Mouse (Mus musculus): ENCODE results near the gene Slc16a1. TPM values are rescaled to one million over a fixed set of nuclear protein-coding genes. Genes with fewer than 3 reads are reported as not detected.

Gene Slc16a1
- polyA plus RNA-seq (2014; fragmentation: Illumina TruSeq; extraction: RNeasy Lipid Tissue Mini Kit (QIAGEN cat#74804); ENCODE audit: low replicate concordance), result 93.1 TPM

GRCm38 (mm10) chr3:104638403-104638779 lies at the start of gene Slc16a1:
Slc16a1 (plus strand) TSS chr3:104638668.

Other genes starting within 250 kb of the Slc16a1 start
- 14.4 TPM for gene Lrig2, start 126.8 kb upstream of the Slc16a1 start, polyA plus RNA-seq (2014; fragmentation: Illumina TruSeq; extraction: RNeasy Lipid Tissue Mini Kit (QIAGEN cat#74804); ENCODE audit: low replicate concordance)
- 1.3 TPM for gene Ppm1j, start 142.4 kb downstream of the Slc16a1 start, polyA plus RNA-seq (2014; fragmentation: Illumina TruSeq; extraction: RNeasy Lipid Tissue Mini Kit (QIAGEN cat#74804); ENCODE audit: low replicate concordance)
- gene Fam19a3, start 143.2 kb downstream of the Slc16a1 start, polyA plus RNA-seq (2014; fragmentation: Illumina TruSeq; extraction: RNeasy Lipid Tissue Mini Kit (QIAGEN cat#74804); ENCODE audit: low replicate concordance), result 0.48 TPM
- gene Rhoc, start 149.7 kb downstream of the Slc16a1 start, polyA plus RNA-seq (2014; fragmentation: Illumina TruSeq; extraction: RNeasy Lipid Tissue Mini Kit (QIAGEN cat#74804); ENCODE audit: low replicate concordance), result 25.6 TPM
- gene Mov10, start 179.9 kb downstream of the Slc16a1 start, polyA plus RNA-seq (2014; fragmentation: Illumina TruSeq; extraction: RNeasy Lipid Tissue Mini Kit (QIAGEN cat#74804); ENCODE audit: low replicate concordance), result 1.2 TPM
- 73.0 TPM for gene St7l, start 225.3 kb downstream of the Slc16a1 start, polyA plus RNA-seq (2014; fragmentation: Illumina TruSeq; extraction: RNeasy Lipid Tissue Mini Kit (QIAGEN cat#74804); ENCODE audit: low replicate concordance)
- gene Capza1, start 225.8 kb downstream of the Slc16a1 start, polyA plus RNA-seq (2014; fragmentation: Illumina TruSeq; extraction: RNeasy Lipid Tissue Mini Kit (QIAGEN cat#74804); ENCODE audit: low replicate concordance), result 312 TPM

Data from small intestine, adult 10 weeks (tissue).